Comparison of ENCODE assay signal across 8 mouse cellular contexts in genomic region chr19:7068661-7069531, GRCm38 (mm10). TPM values are rescaled to one million over a fixed set of nuclear protein-coding genes. Genes with fewer than 3 reads are reported as not detected.
DNase-seq lines count a peak whose midpoint lies in the region; ATAC-seq lines count a peak whose summit lies in the region.

No protein-coding gene starts in this region.

- peak; percentile 1; the same call in 1 of the 2 replicates for ATAC-seq in forebrain, embryonic 14.5 days
- ATAC-seq in midbrain, embryonic 13.5 days, result no peak; the same call in 1 of the 2 replicates

- no peaks in the 10 kb centered on the region for H3K27me3 ChIP-seq in forebrain, embryonic 14.5 days (replicated peaks; ENCODE audit: control insufficient read depth, insufficient read depth, low read length)
- peaks cover 33% of the 10 kb centered on the region for H3K27me3 ChIP-seq in midbrain, embryonic 13.5 days

- DNase-seq in cerebellum, postnatal 10 days, result peak; percentile 62 to 72
- no peak for DNase-seq in cerebellum, adult 11-12 months
- DNase-seq in MN1 (ENCODE audit: low spot score), result peak; percentile 60
- DNase-seq in forebrain, embryonic 14.5 days (ENCODE audit: low spot score), result peak; percentile 57
- no peak for DNase-seq in urinary bladder, postnatal 36 days (ENCODE audit: low spot score in 2 of 2)
- no peak for DNase-seq in c-Kit-positive CD71-positive TER-119-positive erythroid progenitor cells, embryonic 14.5 days (ENCODE audit: low spot score)
- DNase-seq in ovary, postnatal 36 days (ENCODE audit: low spot score), result no peak

- no peak overlapping the region for H3K4me3 ChIP-seq in forebrain, embryonic 14.5 days (ENCODE audit: low read depth, low read length)
- no peak overlapping the region for H3K4me3 ChIP-seq in midbrain, embryonic 13.5 days (replicated peaks)

- WGBS in forebrain, embryonic 14.5 days, result 31% methylated on average over 11 of the region's 11 CpGs
- WGBS in midbrain, embryonic 13.5 days, result 27% methylated on average over 11 of the region's 11 CpGs

- peak overlapping the region; percentile 50 for H3K9ac ChIP-seq in forebrain, embryonic 14.5 days (ENCODE audit: low read length)
- H3K9ac ChIP-seq in midbrain, embryonic 13.5 days (replicated peaks), result peak overlapping the region; percentile 21; the same call in 1 of the 2 replicates

- H3K9me3 ChIP-seq in forebrain, embryonic 14.5 days (replicated peaks; ENCODE audit: control insufficient read depth, low read length), result no peaks in the 10 kb centered on the region
- no peaks in the 10 kb centered on the region for H3K9me3 ChIP-seq in midbrain, embryonic 13.5 days

- peaks cover 55% of the 10 kb centered on the region for H3K4me1 ChIP-seq in forebrain, embryonic 14.5 days (ENCODE audit: control insufficient read depth, insufficient read depth, low read length)
- peaks cover 88% of the 10 kb centered on the region for H3K4me1 ChIP-seq in midbrain, embryonic 13.5 days (replicated peaks)

- H3K36me3 ChIP-seq in forebrain, embryonic 14.5 days (ENCODE audit: control insufficient read depth, insufficient read depth, low read length), result no peaks in the 10 kb centered on the region
- no peaks in the 10 kb centered on the region for H3K36me3 ChIP-seq in midbrain, embryonic 13.5 days

- H3K27ac ChIP-seq in forebrain, embryonic 14.5 days (ENCODE audit: low read depth, low read length), result peak overlapping the region; percentile 71; the same call in 1 of the 2 replicates
- H3K27ac ChIP-seq in midbrain, embryonic 13.5 days, result peak overlapping the region; percentile 84

- H3K4me2 ChIP-seq in forebrain, embryonic 14.5 days (ENCODE audit: low read length), result peak overlapping the region; percentile 12; the same call in 1 of the 2 replicates
- peak overlapping the region; percentile 36 for H3K4me2 ChIP-seq in midbrain, embryonic 13.5 days (replicated peaks)

RNA-seq across cellular contexts. Expression of gene Macrod1, which starts 12.3 kb away (rescaled TPM):
- 4.0 and 4.8 TPM in 2 replicates for polyA plus RNA-seq in forebrain, embryonic 14.5 days (2014; fragmentation: Nextera tagmentation; extraction: Ambion mirVana)
- 2.9 and 3.0 TPM in 2 replicates for polyA plus RNA-seq in midbrain, embryonic 13.5 days (2015; fragmentation: Nextera tagmentation; extraction: Ambion mirVana)

RNA-seq across cellular contexts. Expression of gene Stip1, which starts 29.1 kb away (rescaled TPM):
- polyA plus RNA-seq in forebrain, embryonic 14.5 days (2014; fragmentation: Nextera tagmentation; extraction: Ambion mirVana), result 278 and 287 TPM in 2 replicates
- polyA plus RNA-seq in midbrain, embryonic 13.5 days (2015; fragmentation: Nextera tagmentation; extraction: Ambion mirVana), result 258 and 273 TPM in 2 replicates

RNA-seq across cellular contexts. Expression of gene Flrt1, which starts 36.6 kb away (rescaled TPM):
- 9.5 and 12.2 TPM in 2 replicates for polyA plus RNA-seq in forebrain, embryonic 14.5 days (2014; fragmentation: Nextera tagmentation; extraction: Ambion mirVana)
- 8.3 and 9.2 TPM in 2 replicates for polyA plus RNA-seq in midbrain, embryonic 13.5 days (2015; fragmentation: Nextera tagmentation; extraction: Ambion mirVana)

RNA-seq across cellular contexts. Expression of gene Fermt3, which starts 49.6 kb away (rescaled TPM):
- 3.5 TPM in 2 replicates for polyA plus RNA-seq in forebrain, embryonic 14.5 days (2014; fragmentation: Nextera tagmentation; extraction: Ambion mirVana)
- polyA plus RNA-seq in midbrain, embryonic 13.5 days (2015; fragmentation: Nextera tagmentation; extraction: Ambion mirVana), result 3.9 and 4.8 TPM in 2 replicates

Comparison
In these comparisons a context has a peak if more than half of its experiments do, and no peak if none do; other contexts are left out.
1. DNase-seq: peak in cerebellum, postnatal 10 days (2 of 2), MN1 (single experiment) and forebrain, embryonic 14.5 days (single experiment); none in cerebellum, adult 11-12 months (single experiment), urinary bladder, postnatal 36 days (0 of 2), c-Kit-positive CD71-positive TER-119-positive erythroid progenitor cells, embryonic 14.5 days (single experiment) and ovary, postnatal 36 days (single experiment).